Mouse (Mus musculus) adrenal gland, adult 8-10 months (tissue): ENCODE results near the gene Speer3. TPM values are rescaled to one million over a fixed set of nuclear protein-coding genes. Genes with fewer than 3 reads are reported as not detected.
"Not testable (repeated sequence)": the region's sequence is repeated elsewhere in the genome, so short reads cannot be mapped to it uniquely, and the experiment has no call there.

ENCODE experiments used
- DNase-seq: peaks from one replicate; pipeline ENCODE4 v3.0.0; 2022
- total RNA-seq, 4 experiments: library from RNA; stranded (reverse); gene quantifications; 2 replicates each; pipeline ENCODE4 v1.2.4; 2022

The Speer3 gene
- not detected for total RNA-seq

DNA sequence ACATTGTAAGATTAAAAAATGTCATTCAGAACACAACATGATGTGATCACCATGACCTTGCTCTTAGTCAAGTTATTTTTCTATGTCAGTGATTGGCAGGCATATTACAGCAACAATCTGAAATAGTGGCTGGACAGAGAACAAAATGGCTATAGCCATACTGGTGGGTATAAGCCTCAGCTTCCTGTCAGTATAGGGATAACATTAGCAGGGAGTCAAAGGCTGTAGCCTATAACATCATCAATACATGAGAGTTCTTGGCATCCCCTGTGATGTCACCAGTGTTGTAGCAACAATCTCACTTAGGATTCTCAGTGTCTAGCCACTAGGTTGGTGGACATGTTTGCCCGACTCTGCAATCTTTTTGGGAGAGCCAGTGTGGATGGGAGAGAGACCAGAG lies at the start of gene Speer3:
Gene Speer3 (plus strand): TSS at position 301 of the 400 bp plus-strand sequence.
- no peak for DNase-seq

GRCm38 (mm10) chr5:13810496-13810895 lies 19.1 kb downstream of the Speer3 start:
- not testable (repeated sequence) for DNase-seq

DNA sequence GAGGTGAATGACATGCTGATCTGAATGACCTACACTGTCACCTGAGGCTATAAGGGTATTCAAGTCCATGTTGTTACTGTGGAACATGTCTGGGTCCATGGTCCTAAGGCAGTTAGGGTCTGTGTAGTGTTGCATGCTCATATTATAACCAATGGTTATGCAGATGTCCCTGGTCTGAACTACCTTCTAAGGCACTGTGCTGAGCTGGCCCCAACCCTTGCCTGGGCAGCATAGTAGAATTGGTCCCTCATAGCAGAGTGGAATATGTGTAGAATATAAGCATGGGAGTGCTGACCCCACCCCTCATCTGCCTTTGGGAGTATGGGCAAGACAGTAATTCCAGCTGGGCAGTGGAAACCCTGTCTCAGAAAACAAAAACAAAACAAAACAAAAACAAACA lies 33.7 kb downstream of the Speer3 start:
- no peak for DNase-seq

DNA sequence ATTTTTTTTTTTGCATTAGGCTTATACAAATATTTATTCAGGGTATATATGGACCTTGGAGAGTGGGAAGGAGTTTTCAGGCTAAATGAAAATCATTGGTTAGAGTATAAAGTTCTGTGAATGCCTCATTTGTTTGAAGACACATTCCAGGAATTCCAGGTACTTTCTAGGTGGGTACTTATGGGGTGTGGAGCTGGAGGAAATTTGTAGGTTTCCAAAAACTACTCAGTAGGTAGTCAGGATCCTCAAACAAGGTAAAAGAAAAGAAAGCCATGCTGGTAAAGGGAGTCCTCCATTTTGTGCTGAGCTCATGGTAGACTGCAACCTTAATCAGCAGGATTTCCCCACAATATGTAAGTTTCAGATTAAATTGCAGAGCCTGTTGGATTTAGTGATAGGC lies 35.3 kb downstream of the Speer3 start:
- no peak for DNase-seq

GRCm38 (mm10) chr5:13844317-13844716 lies 52.9 kb downstream of the Speer3 start:
- DNase-seq = no peak

Other genes starting within 250 kb of the Speer3 start
- 1 to 10 TPM in 1 of 4 experiments, under 1 TPM in 3; 0.45 to 1.5 (median 0.82) TPM for gene Sema3e, start 233.7 kb downstream of the Speer3 start, total RNA-seq